Mouse (Mus musculus) layer of hippocampus, postnatal 14 days (tissue): ENCODE measurements around the gene Nfia. TPM values are rescaled to one million over a fixed set of nuclear protein-coding genes. Genes with fewer than 3 reads are reported as not detected.

Experiments
- DNase-seq, 2 experiments: peaks; one replicate each; pipeline ENCODE4 v3.0.0; 2021 to 2022; ENCODE audit warnings: low spot score in 2 of 2, mixed read lengths in 1 of 2
- total RNA-seq, 2 experiments: library from RNA; stranded (reverse); gene quantifications; 2 replicates each; pipeline ENCODE4 v1.2.3; 2021

The Nfia gene
- total RNA-seq, 2 experiments from 2014 or later, result 131 to 132 TPM

DNA sequence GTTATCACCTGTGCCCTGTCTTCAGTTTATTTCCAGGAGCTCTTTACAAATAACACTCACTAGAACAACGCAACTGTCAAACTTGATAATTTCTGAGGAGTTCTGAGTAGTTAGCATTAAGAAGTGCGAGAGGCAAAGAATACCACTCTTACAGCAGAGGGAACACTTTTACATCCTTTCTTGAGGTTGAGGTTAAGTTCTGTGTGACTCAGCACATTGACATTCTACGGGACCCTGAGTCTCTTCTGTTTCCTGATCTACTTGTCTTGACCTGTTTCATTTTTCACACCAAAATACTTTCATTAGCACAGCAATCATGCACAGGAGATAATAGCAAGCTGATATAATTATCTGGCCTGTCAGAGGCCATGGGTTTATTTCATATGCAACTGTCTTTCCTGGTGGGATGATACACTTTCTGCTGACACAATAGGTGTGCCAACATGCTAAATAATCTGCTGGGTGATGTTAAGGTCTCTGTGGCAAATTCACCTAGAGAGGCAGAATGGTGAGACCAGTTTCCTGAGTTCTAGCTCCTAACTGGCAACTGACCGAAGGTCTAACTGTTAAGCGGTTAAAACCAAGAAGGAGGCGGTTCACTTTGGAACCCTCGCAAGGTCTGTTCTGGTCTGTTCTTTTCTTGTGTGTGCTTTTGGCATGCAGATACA lies 59.2 kb downstream of the Nfia start:
- DNase-seq, result no peak

- DNase-seq, result no peak
These were observed 59.7 kb downstream of the Nfia start for GRCm38 (mm10) chr4:97832279-97832640.

DNA sequence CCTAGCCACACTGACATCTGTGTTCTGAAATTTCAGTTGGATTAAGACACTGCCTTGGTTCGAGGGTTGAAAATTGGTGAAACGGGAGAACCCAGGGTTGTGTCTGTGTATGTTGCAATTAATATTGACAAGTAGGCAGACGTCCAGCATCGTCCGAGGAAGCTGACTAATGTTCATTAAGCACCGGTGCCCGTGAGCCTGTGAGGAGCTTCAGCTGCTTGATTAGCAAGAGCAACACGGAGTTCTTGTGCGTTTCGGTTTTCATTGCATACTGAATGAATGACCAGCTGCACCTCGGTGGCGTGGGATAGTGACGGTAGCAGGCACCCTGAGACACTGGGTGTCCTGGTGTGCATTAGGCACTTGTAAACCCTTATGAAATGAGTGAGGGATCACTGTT lies 64.3 kb downstream of the Nfia start:
- DNase-seq, result no peak

GRCm38 (mm10) chr4:97837724-97838123 lies 65.2 kb downstream of the Nfia start:
- no peak for DNase-seq

- DNase-seq, result no peak
These were observed 66.1 kb downstream of the Nfia start for GRCm38 (mm10) chr4:97838651-97839050.

DNA sequence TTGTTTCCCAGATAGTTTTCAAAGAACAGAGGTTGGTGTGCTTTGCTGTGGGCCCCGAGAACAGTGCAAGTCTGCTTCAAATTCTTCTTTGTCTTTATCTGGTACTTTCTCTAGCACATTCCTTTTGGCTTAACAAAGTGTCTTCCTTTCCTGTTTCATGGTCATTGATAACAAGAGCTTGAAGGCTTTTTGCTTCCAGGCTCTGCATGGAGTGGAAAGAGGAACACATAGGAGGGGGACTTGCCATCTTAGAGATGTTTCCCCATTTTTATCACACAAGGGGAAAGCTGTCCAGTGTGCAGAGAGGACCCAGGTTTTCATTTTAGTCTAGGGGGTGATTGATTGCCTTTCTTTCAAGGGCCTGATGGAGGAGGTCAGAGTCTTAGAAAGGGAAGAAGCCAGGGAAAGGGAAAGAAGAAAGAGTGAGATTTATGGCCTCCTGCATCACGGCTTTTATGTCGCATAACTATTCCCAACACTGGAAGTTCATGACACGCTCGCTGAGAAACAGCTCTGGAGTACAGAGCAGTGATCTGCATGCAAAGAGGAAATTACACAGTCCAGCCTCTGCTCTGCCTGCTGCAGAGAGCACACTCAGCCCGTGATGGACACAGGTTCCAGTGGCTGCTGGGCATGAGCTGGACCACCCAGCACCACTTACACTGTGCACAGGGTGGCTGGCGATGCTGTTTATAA lies 67.0 kb downstream of the Nfia start:
- DNase-seq, result no peak

- DNase-seq, result no peak
These were observed 67.9 kb downstream of the Nfia start for GRCm38 (mm10) chr4:97840227-97841062.

- DNase-seq, result no peak
These were observed 68.6 kb downstream of the Nfia start for GRCm38 (mm10) chr4:97841063-97841595.

DNA sequence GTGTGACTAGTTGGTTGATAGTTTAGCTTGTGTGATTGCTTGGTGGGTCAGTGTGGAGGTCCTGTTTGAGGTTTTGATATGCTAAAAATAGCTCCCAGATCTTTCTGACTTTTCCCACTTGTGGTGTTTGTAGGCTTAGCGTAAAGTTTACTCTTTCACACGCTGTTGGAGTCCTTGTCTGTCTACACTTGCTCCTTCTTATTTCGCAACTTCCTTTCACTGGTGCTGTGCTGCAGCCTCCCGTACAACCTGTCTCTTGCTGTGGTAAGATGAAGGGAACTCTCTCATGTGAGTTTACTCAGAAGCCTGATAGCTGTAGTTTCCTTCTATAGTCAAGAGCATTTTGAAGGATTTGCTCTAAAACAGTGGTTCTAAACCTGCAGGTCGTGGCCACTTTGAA lies 69.2 kb downstream of the Nfia start:
- DNase-seq, result no peak

- DNase-seq, result no peak
These were observed 71.6 kb downstream of the Nfia start for GRCm38 (mm10) chr4:97843981-97844690.

- DNase-seq, result no peak
These were observed 72.4 kb downstream of the Nfia start for GRCm38 (mm10) chr4:97844899-97845298.

DNA sequence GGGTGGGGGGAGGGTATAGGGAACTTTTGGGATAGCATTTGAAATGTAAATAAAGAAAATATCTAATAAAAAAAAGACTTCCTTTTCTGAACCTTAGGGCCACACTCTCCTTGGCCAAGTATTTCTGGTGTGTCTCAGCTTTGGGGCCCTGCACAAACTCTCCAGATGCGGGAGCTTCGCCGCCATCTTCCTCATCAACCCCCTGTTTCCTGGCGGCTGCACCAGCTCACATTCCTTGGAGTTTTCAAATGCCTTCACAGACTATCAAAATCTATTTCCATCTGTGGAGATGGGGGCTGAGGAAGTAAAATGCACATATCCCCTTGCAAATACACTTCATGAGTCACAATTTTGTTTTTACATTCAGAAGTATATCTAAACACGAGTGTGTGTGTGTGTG lies 75.1 kb downstream of the Nfia start:
- DNase-seq, result no peak

DNA sequence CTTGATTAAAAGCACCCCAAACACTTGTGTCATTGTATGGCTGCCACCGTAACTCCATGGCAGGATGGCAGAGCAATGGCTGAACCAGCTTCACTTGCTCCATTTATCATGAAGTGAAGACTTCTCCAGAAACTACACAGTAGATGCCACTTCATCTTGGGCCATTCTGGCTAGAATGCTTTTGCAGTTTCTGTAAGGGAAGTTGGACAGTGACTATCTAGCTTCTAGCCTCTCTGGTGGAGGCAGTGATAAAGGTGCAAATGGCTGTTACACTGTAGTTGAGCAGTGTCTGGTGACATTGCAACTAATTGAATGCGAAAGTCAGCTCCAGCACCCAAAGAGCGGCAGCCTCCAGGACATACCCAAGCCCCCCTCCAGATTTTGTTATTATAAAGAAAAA lies 78.5 kb downstream of the Nfia start:
- no peak for DNase-seq

- no peak for DNase-seq
These were observed 79.2 kb downstream of the Nfia start for GRCm38 (mm10) chr4:97851698-97852097.

DNA sequence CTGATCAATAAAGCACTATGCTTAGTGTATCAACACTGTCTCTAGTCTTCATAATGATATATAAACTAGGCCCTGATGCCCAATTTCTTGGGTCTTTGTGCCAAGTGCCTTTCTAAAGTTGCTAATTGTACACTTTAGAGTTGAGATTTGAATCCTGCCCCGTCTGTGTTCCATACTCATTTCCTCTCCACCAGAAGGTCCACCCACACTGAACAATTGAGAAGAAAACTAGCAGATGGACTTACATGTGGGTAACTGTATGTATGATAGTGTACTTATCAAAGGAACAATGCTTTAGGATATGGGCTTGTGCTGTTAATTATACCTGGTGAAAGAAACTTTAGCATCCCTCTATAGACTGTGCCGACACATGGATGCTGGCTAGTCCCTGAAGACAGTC lies 80.1 kb downstream of the Nfia start:
- peak in 1 of 2 experiments; percentile 65 for DNase-seq

DNA sequence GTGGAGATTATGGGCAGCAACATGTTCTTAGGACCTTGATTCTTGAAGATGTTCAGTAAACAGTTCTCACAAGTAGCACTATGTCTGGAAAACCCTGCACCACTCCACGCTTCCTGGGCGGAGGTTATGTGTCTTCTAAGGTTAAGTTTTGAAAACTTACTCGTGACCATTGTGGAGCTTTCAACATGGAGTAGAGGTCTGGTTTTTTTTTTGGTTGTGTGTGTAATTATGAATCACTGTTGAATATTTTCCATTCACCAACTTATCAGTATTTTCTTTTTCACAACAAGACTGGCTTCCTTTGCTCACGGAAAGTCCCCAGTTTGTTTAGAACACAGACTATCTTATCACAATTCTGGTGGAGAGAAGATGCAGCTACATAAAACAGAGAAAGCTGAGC lies 82.2 kb downstream of the Nfia start:
- DNase-seq, result no peak

DNA sequence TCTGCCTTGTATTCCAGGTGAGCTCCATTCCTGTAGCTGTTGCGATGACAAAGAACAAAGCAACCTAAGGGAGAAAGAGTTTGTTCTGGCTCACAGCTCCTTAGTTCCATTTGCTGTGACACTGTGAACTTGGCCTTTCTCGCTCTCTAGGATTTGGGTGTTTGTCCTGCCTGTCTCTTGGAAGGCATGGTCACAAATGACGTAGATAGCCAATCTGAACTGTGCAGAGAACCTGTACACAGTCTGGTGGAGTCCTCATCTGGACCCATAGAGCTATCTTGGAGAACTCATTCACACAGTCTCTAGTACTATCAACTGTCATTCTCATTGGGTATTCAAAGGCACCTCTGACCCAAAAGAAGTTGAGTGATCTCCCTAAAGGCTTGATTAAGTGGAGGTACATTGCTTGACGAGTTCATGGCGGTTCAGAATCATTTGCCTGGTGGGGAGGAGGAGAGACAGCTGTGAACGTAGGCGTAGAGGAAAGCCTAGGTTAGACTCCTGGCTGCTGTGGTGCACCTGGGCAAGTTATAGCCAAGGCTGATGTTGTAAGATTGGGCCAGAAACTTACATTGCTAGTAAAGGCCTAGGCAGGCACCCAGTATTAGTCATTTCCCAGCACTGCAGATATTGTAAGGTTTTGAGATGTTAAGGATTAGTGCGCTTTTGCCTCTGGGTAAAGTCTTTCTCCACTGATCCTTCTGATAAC lies 83.3 kb downstream of the Nfia start:
- no peak for DNase-seq

- no peak for DNase-seq
These were observed 85.0 kb downstream of the Nfia start for GRCm38 (mm10) chr4:97857549-97857948.

- DNase-seq, result no peak
These were observed 86.9 kb downstream of the Nfia start for GRCm38 (mm10) chr4:97859431-97859830.

DNA sequence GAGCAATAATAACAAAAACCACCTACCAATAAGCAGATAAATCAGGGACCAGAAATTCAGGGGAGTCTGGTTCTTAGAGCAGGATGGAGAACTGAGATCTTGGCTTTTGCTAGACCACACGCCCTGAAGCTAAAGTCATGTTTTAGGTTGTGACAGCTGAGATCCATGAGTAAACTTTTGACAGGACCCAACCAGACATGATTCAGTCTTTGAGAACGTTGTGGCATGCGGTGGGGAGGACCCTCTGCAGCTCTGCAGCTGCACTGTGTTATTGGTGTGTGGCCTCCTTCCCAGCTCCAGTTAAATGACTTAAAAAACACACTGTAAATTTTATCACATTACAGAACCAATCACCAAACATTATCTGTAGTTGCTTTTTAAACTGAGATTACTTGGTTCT lies 87.8 kb downstream of the Nfia start:
- no peak for DNase-seq
